Mouse (Mus musculus) forebrain, postnatal 0 days (tissue): ENCODE data around the gene Olfr1057. TPM values are rescaled to one million over a fixed set of nuclear protein-coding genes. Genes with fewer than 3 reads are reported as not detected.

Experiments
- ATAC-seq: fragments of 200-750 bp; cut with Nextera tagmentation; 2 replicates; pipeline ENCODE4 v1.8.0; 2017; ENCODE audit warnings: mild to moderate bottlenecking, moderate library complexity
- DNase-seq: peaks from one replicate; pipeline ENCODE4 v3.0.0-alpha.2; 2015
- H3K27ac ChIP-seq: fragments of 300-500 bp; sonication (generic); 2 replicates; pipeline ENCODE4 v1.5.1; 2014; ENCODE audit warnings: low read depth, mild to moderate bottlenecking, antibody characterized with exemption, low read length, moderate library complexity, mixed read lengths
- H3K27me3 ChIP-seq: fragments of 300-500 bp; sonication (generic); 2 replicates; pipeline ENCODE4 v1.6.1; 2014; ENCODE audit warnings: mild to moderate bottlenecking, low read length, mixed read lengths; ENCODE audit not compliant: insufficient read depth
- H3K36me3 ChIP-seq: fragments of 300-500 bp; sonication (generic); 2 replicates; pipeline ENCODE4 v1.6.1; 2014; ENCODE audit warnings: mild to moderate bottlenecking, moderate library complexity; ENCODE audit not compliant: insufficient read depth
- H3K4me1 ChIP-seq: fragments of 300-500 bp; sonication (generic); 2 replicates; pipeline ENCODE4 v1.6.1; 2014; ENCODE audit warnings: antibody characterized with exemption; ENCODE audit not compliant: insufficient read depth
- H3K4me2 ChIP-seq: fragments of 300-500 bp; sonication (generic); 2 replicates; pipeline ENCODE4 v1.6.1; 2014; ENCODE audit warnings: low read depth, mild to moderate bottlenecking, moderate library complexity
- H3K4me3 ChIP-seq: fragments of 300-500 bp; sonication (generic); 2 replicates; pipeline ENCODE4 v1.5.1; 2014; ENCODE audit warnings: low read depth, low read length, mixed read lengths
- H3K9ac ChIP-seq: fragments of 300-500 bp; sonication (generic); 2 replicates; pipeline ENCODE4 v1.6.1; 2014; ENCODE audit warnings: mild to moderate bottlenecking
- H3K9me3 ChIP-seq: fragments of 300-500 bp; sonication (generic); 2 replicates; pipeline ENCODE4 v1.6.1; 2016; ENCODE audit warnings: low read length
- CTCF ChIP-seq: sonication (generic); IDR thresholded peaks from 2 replicates; pipeline ENCODE4 v1.5.1; 2016; ENCODE audit warnings: antibody characterized with exemption, control low read depth, low read depth
- WGBS: fragments of 180-500 bp; shearing (Covaris S2); extraction: QIAGEN DNeasy Blood & Tissue Kit; methylation state at CpG from one replicate; pipeline ENCODE4 v1.1.7; 2014; 5-methylcytosine and 5-hydroxymethylcytosine counted together
- polyA plus RNA-seq: library from polyadenylated mRNA; unstranded; fragments of >200 nt; fragmentation: Nextera tagmentation; extraction: Ambion mirVana; gene quantifications from 2 replicates; pipeline ENCODE4 v1.2.1, GENCODE M21; 2015
- total RNA-seq: library from RNA; depleted of rRNA; stranded (reverse); fragments of >200 nt; gene quantifications from 2 replicates; pipeline ENCODE4 v1.2.3, GENCODE M21; 2014; rRNA removed

Gene Olfr1057
- total and polyA plus RNA-seq, 2 experiments from 2014 or later = not detected

DNA sequence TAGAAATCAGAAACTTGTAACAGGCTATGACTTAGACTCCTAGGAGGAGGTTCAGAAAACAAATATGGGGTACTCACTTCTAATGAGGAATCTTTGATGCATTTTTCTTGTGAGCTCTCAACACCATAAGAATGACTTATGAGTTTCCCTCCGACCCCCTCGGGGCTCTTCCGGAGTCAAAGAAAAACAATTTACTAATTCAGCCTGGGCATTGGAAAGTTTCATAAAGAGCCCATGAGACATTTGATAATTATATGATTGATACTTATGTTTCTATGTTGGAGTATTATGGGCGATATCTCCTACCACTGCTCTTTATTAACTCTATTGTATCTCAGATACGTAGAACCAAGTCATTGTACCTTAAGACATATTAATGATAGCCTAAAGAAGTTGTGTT lies 28.0 kb downstream of the Olfr1057 start, which contains the start of gene Olfr1055:
Gene Olfr1055 (minus strand): TSS at position 101 of the 400 bp plus-strand sequence.
- DNase-seq (no peak), ATAC-seq (no peak)
- 96% methylated on average over 5 of the region's 5 CpGs for WGBS
- no peak for TF ChIP-seq CTCF
- Histone ChIP-seq H3K9me3 (no peaks in the 10 kb centered on the region), H3K27ac (no peak within 1 kb of the TSS), H3K36me3 (no peaks in the 10 kb centered on the region), H3K9ac (no peak within 1 kb of the TSS), H3K27me3 (no peaks in the 10 kb centered on the region), H3K4me3 (no peak within 1 kb of the TSS), H3K4me2 (no peak within 1 kb of the TSS), H3K4me1 (no peaks in the 10 kb centered on the region)

GRCm38 (mm10) chr2:86335333-86335732 lies 42.9 kb downstream of the Olfr1057 start, which contains the start of gene Olfr1054:
Gene Olfr1054 (minus strand): TSS chr2:86335433.
- TF ChIP-seq CTCF = no peak
- no peaks in the 10 kb centered on the region for H3K9me3 ChIP-seq
- no peaks in the 10 kb centered on the region for H3K27me3 ChIP-seq
- DNase-seq (no peak), ATAC-seq (no peak)
- no peak within 1 kb of the TSS for H3K4me3 ChIP-seq
- WGBS = 87% methylated on average over 3 of the region's 3 CpGs
- H3K4me1 ChIP-seq = no peaks in the 10 kb centered on the region
- no peak within 1 kb of the TSS for H3K9ac ChIP-seq
- no peak within 1 kb of the TSS for H3K27ac ChIP-seq
- H3K36me3 ChIP-seq = no peaks in the 10 kb centered on the region
- H3K4me2 ChIP-seq = no peak within 1 kb of the TSS

Other genes starting within 250 kb of the Olfr1057 start
- not detected in 2 replicates for gene Olfr1039, start 242.5 kb downstream of the Olfr1057 start, total RNA-seq
- not detected in 2 replicates for gene Olfr1039, start 242.5 kb downstream of the Olfr1057 start, polyA plus RNA-seq
- gene Olfr1040, start 231.7 kb downstream of the Olfr1057 start, total RNA-seq = not detected in 2 replicates
- not detected in 2 replicates for gene Olfr1040, start 231.7 kb downstream of the Olfr1057 start, polyA plus RNA-seq
- gene Olfr1042, start 216.6 kb downstream of the Olfr1057 start, total RNA-seq = not detected in 2 replicates
- gene Olfr1042, start 216.6 kb downstream of the Olfr1057 start, polyA plus RNA-seq = not detected in 2 replicates
- not detected in 2 replicates for gene Olfr1043, start 210.9 kb downstream of the Olfr1057 start, total RNA-seq
- gene Olfr1043, start 210.9 kb downstream of the Olfr1057 start, polyA plus RNA-seq = not detected in 2 replicates
- not detected in 2 replicates for gene Olfr1044, start 200.6 kb downstream of the Olfr1057 start, total RNA-seq
- not detected in 2 replicates for gene Olfr1044, start 200.6 kb downstream of the Olfr1057 start, polyA plus RNA-seq
- gene Olfr52, start 192.7 kb downstream of the Olfr1057 start, total RNA-seq = not detected in 2 replicates
- gene Olfr52, start 192.7 kb downstream of the Olfr1057 start, polyA plus RNA-seq = not detected in 2 replicates
- not detected in 2 replicates for gene Olfr1045, start 175.4 kb downstream of the Olfr1057 start, total RNA-seq
- gene Olfr1045, start 175.4 kb downstream of the Olfr1057 start, polyA plus RNA-seq = not detected in 2 replicates
- not detected in 2 replicates for gene Olfr1046, start 159.1 kb downstream of the Olfr1057 start, total RNA-seq
- gene Olfr1046, start 159.1 kb downstream of the Olfr1057 start, polyA plus RNA-seq = not detected in 2 replicates
- gene Olfr1047, start 147.0 kb downstream of the Olfr1057 start, total RNA-seq = not detected in 2 replicates
- not detected in 2 replicates for gene Olfr1047, start 147.0 kb downstream of the Olfr1057 start, polyA plus RNA-seq
- gene Olfr1048, start 138.1 kb downstream of the Olfr1057 start, total RNA-seq = not detected in 2 replicates
- not detected in 2 replicates for gene Olfr1048, start 138.1 kb downstream of the Olfr1057 start, polyA plus RNA-seq
- not detected in 2 replicates for gene Olfr1049, start 120.1 kb downstream of the Olfr1057 start, total RNA-seq
- gene Olfr1049, start 120.1 kb downstream of the Olfr1057 start, polyA plus RNA-seq = not detected in 2 replicates
- gene Olfr1051, start 99.3 kb downstream of the Olfr1057 start, total RNA-seq = not detected in 2 replicates
- not detected in 2 replicates for gene Olfr1051, start 99.3 kb downstream of the Olfr1057 start, polyA plus RNA-seq
- not detected in 2 replicates for gene Olfr1052, start 85.9 kb downstream of the Olfr1057 start, total RNA-seq
- gene Olfr1052, start 85.9 kb downstream of the Olfr1057 start, polyA plus RNA-seq = not detected in 2 replicates
- gene Olfr1053, start 63.1 kb downstream of the Olfr1057 start, total RNA-seq = not detected in 2 replicates
- gene Olfr1053, start 63.1 kb downstream of the Olfr1057 start, polyA plus RNA-seq = not detected in 2 replicates
- gene Olfr1054, start 43.0 kb downstream of the Olfr1057 start, total RNA-seq = not detected in 2 replicates
- gene Olfr1054, start 43.0 kb downstream of the Olfr1057 start, polyA plus RNA-seq = not detected in 2 replicates
- gene Olfr1055, start 28.1 kb downstream of the Olfr1057 start, total RNA-seq = not detected in 2 replicates
- gene Olfr1055, start 28.1 kb downstream of the Olfr1057 start, polyA plus RNA-seq = not detected in 2 replicates
- not detected in 2 replicates for gene Olfr1056, start 15.9 kb downstream of the Olfr1057 start, total RNA-seq
- gene Olfr1056, start 15.9 kb downstream of the Olfr1057 start, polyA plus RNA-seq = not detected in 2 replicates
- not detected in 2 replicates for gene Olfr1058, start 10.2 kb upstream of the Olfr1057 start, total RNA-seq
- not detected in 2 replicates for gene Olfr1058, start 10.2 kb upstream of the Olfr1057 start, polyA plus RNA-seq
- not detected in 2 replicates for gene Olfr1061, start 35.7 kb upstream of the Olfr1057 start, total RNA-seq
- gene Olfr1061, start 35.7 kb upstream of the Olfr1057 start, polyA plus RNA-seq = not detected in 2 replicates
- gene Olfr1062, start 48.4 kb upstream of the Olfr1057 start, total RNA-seq = not detected in 2 replicates
- gene Olfr1062, start 48.4 kb upstream of the Olfr1057 start, polyA plus RNA-seq = not detected in 2 replicates
- gene Olfr1065, start 72.2 kb upstream of the Olfr1057 start, total RNA-seq = not detected in 2 replicates
- gene Olfr1065, start 72.2 kb upstream of the Olfr1057 start, polyA plus RNA-seq = not detected in 2 replicates
- not detected in 2 replicates for gene Olfr1066, start 77.9 kb upstream of the Olfr1057 start, total RNA-seq
- not detected in 2 replicates for gene Olfr1066, start 77.9 kb upstream of the Olfr1057 start, polyA plus RNA-seq
- gene Olfr228, start 109.0 kb upstream of the Olfr1057 start, total RNA-seq = not detected in 2 replicates
- gene Olfr228, start 109.0 kb upstream of the Olfr1057 start, polyA plus RNA-seq = not detected in 2 replicates
- gene Olfr1076, start 130.1 kb upstream of the Olfr1057 start, total RNA-seq = not detected in 2 replicates
- not detected in 2 replicates for gene Olfr1076, start 130.1 kb upstream of the Olfr1057 start, polyA plus RNA-seq
- gene Olfr1079, start 164.1 kb upstream of the Olfr1057 start, total RNA-seq = not detected in 2 replicates
- not detected in 2 replicates for gene Olfr1079, start 164.1 kb upstream of the Olfr1057 start, polyA plus RNA-seq
- not detected in 2 replicates for gene Olfr1080, start 179.8 kb upstream of the Olfr1057 start, total RNA-seq
- gene Olfr1080, start 179.8 kb upstream of the Olfr1057 start, polyA plus RNA-seq = not detected in 2 replicates
- not detected in 2 replicates for gene Olfr1082, start 220.6 kb upstream of the Olfr1057 start, total RNA-seq
- gene Olfr1082, start 220.6 kb upstream of the Olfr1057 start, polyA plus RNA-seq = not detected in 2 replicates